Mouse (Mus musculus) limb, embryonic 14.5 days (tissue): Measurements from ENCODE around the gene Actc1. TPM values are rescaled to one million over a fixed set of nuclear protein-coding genes. Genes with fewer than 3 reads are reported as not detected.

Source experiments
- ATAC-seq: fragments of 200-750 bp; cut with Nextera tagmentation; 2 replicates; pipeline ENCODE4 v1.8.0; 2017; ENCODE audit warnings: low read depth, moderate number of reproducible peaks, moderate TSS enrichment; ENCODE audit not compliant: low FRiP score
- DNase-seq: peaks from one replicate; pipeline ENCODE4 v3.0.0-alpha.2; 2015; ENCODE audit warnings: low spot score
- H3K27ac ChIP-seq: fragments of 300-500 bp; sonication (generic); replicated peaks from 2 replicates; pipeline ENCODE4 v1.5.1; 2014; ENCODE audit warnings: low read depth, mild to moderate bottlenecking, low read length, moderate library complexity, mixed read lengths
- H3K27me3 ChIP-seq: fragments of 300-500 bp; sonication (generic); 2 replicates; pipeline ENCODE4 v1.6.1; 2014; ENCODE audit warnings: low read length, mixed read lengths; ENCODE audit not compliant: control insufficient read depth, insufficient read depth
- H3K36me3 ChIP-seq: fragments of 300-500 bp; sonication (generic); 2 replicates; pipeline ENCODE4 v1.6.1; 2014; ENCODE audit warnings: mild to moderate bottlenecking, low read length, moderate library complexity, mixed read lengths; ENCODE audit not compliant: control insufficient read depth, insufficient read depth
- H3K4me1 ChIP-seq: fragments of 300-500 bp; sonication (generic); 2 replicates; pipeline ENCODE4 v1.6.1; 2014; ENCODE audit warnings: antibody characterized with exemption, low read length, mixed read lengths; ENCODE audit not compliant: control insufficient read depth, insufficient read depth
- H3K4me2 ChIP-seq: fragments of 300-500 bp; sonication (generic); replicated peaks from 2 replicates; pipeline ENCODE4 v1.6.1; 2014; ENCODE audit warnings: low read depth, mild to moderate bottlenecking, low read length, moderate library complexity; ENCODE audit not compliant: severe bottlenecking
- H3K4me3 ChIP-seq: fragments of 300-500 bp; sonication (generic); replicated peaks from 2 replicates; pipeline ENCODE4 v1.5.1; 2014; ENCODE audit warnings: low read length
- H3K9ac ChIP-seq: fragments of 300-500 bp; sonication (generic); 2 replicates; pipeline ENCODE4 v1.6.1; 2014; ENCODE audit warnings: mild to moderate bottlenecking, low read depth, low read length, moderate library complexity; ENCODE audit not compliant: severe bottlenecking
- H3K9me3 ChIP-seq: fragments of 300-500 bp; sonication (generic); 2 replicates; pipeline ENCODE4 v1.6.1; 2016; ENCODE audit warnings: low read length; ENCODE audit not compliant: control insufficient read depth
- POLR2A ChIP-seq: fragments of 200-500 bp; IDR thresholded peaks from 2 replicates; pipeline ENCODE4 v1.8.0; 2012; ENCODE audit warnings: inconsistent platforms, mild to moderate bottlenecking, moderate library complexity, borderline replicate concordance; ENCODE audit not compliant: insufficient read depth, insufficient read length; ENCODE audit errors: extremely low read depth
- WGBS: fragments of 180-500 bp; shearing (Covaris S2); extraction: QIAGEN DNeasy Blood & Tissue Kit; methylation state at CpG from one replicate; pipeline ENCODE4 v1.1.7; 2014; 5-methylcytosine and 5-hydroxymethylcytosine counted together
- polyA plus RNA-seq, 2 experiments: library from polyadenylated mRNA; depleted of rRNA in 1 of 2; stranded (reverse) in 1 of 2; unstranded in 1 of 2; fragments of >200 nt; fragmentation: Nextera tagmentation in 1 of 2; extraction: Ambion mirVana in 1 of 2; gene quantifications; 2 replicates each; pipeline versions ENCODE4 v1.2.1 to v1.2.3; 2012 to 2014

Gene Actc1
- polyA plus RNA-seq, 2 experiments: 1,255 to 1,344 TPM

GRCm38 (mm10) chr2:114058226-114058796 lies 5.0 kb upstream of the Actc1 start:
- Histone ChIP-seq H3K4me2 (no peak overlapping the region), H3K9me3 (no peaks in the 10 kb centered on the region), H3K4me3 (no peak overlapping the region), H3K27me3 (no peaks in the 10 kb centered on the region), H3K9ac (no peak overlapping the region), H3K4me1 (peaks cover 5% of the 10 kb centered on the region), H3K36me3 (no peaks in the 10 kb centered on the region), H3K27ac (no peak overlapping the region)
- TF ChIP-seq POLR2A: no peak
- 87% methylated on average over 10 of the region's 10 CpGs for WGBS
- no peak for ATAC-seq
- DNase-seq: no peak

GRCm38 (mm10) chr2:114057303-114057853 lies 4.0 kb upstream of the Actc1 start:
- H3K27me3 ChIP-seq: no peaks in the 10 kb centered on the region
- DNase-seq (peak; percentile 24), ATAC-seq (peak; percentile 73)
- no peak overlapping the region for H3K4me3 ChIP-seq
- H3K36me3 ChIP-seq: no peaks in the 10 kb centered on the region
- no peak overlapping the region for H3K27ac ChIP-seq
- peaks cover 5% of the 10 kb centered on the region for H3K4me1 ChIP-seq
- no peaks in the 10 kb centered on the region for H3K9me3 ChIP-seq
- TF ChIP-seq POLR2A: no peak
- no peak overlapping the region for H3K9ac ChIP-seq
- H3K4me2 ChIP-seq: no peak overlapping the region
- WGBS: 6% methylated on average over 10 of the region's 10 CpGs

GRCm38 (mm10) chr2:114054129-114054528 lies 781 bp upstream of the Actc1 start:
- H3K4me2 ChIP-seq: no peak overlapping the region
- H3K9ac ChIP-seq: no peak overlapping the region
- WGBS: 86% methylated on average over 4 of the region's 4 CpGs
- TF ChIP-seq POLR2A: no peak
- ATAC-seq (no peak), DNase-seq (no peak)
- H3K36me3 ChIP-seq: no peaks in the 10 kb centered on the region
- no peak overlapping the region for H3K4me3 ChIP-seq
- H3K4me1 ChIP-seq: peaks cover 5% of the 10 kb centered on the region
- H3K9me3 ChIP-seq: no peaks in the 10 kb centered on the region
- H3K27ac ChIP-seq: no peak overlapping the region
- H3K27me3 ChIP-seq: no peaks in the 10 kb centered on the region

- WGBS: 91% methylated on average over 14 of the region's 14 CpGs
- DNase-seq: no peak
Measured at GRCm38 (mm10) chr2:114051871-114052241, 1.5 kb downstream of the Actc1 start.

GRCm38 (mm10) chr2:114051111-114051870 lies 2.1 kb downstream of the Actc1 start:
- WGBS: 88% methylated on average over 7 of the region's 7 CpGs
- H3K4me3 ChIP-seq: no peak overlapping the region
- DNase-seq (no peak), ATAC-seq (no peak)
- H3K9me3 ChIP-seq: no peaks in the 10 kb centered on the region
- no peak for TF ChIP-seq POLR2A
- H3K27me3 ChIP-seq: no peaks in the 10 kb centered on the region
- no peak overlapping the region for H3K27ac ChIP-seq
- peak overlapping the region; percentile 25; the same call in 1 of the 2 replicates for H3K9ac ChIP-seq
- H3K36me3 ChIP-seq: no peaks in the 10 kb centered on the region
- no peak overlapping the region for H3K4me2 ChIP-seq
- no peaks in the 10 kb centered on the region for H3K4me1 ChIP-seq

More at GRCm38 (mm10) chr2:114051871-114052241, 1.5 kb downstream of the Actc1 start:
- Histone ChIP-seq H3K9ac (peak overlapping the region; percentile 25; the same call in 1 of the 2 replicates), H3K9me3 (no peaks in the 10 kb centered on the region), H3K4me3 (no peak overlapping the region), H3K27ac (no peak overlapping the region), H3K27me3 (no peaks in the 10 kb centered on the region), H3K4me2 (no peak overlapping the region), H3K4me1 (no peaks in the 10 kb centered on the region), H3K36me3 (no peaks in the 10 kb centered on the region)
- no peak for TF ChIP-seq POLR2A
- ATAC-seq: no peak
